Mouse (Mus musculus) forebrain, embryonic 14.5 days (tissue): ENCODE data around the gene Apom. TPM values are rescaled to one million over a fixed set of nuclear protein-coding genes. Genes with fewer than 3 reads are reported as not detected.

Experiments used
- ATAC-seq: fragments of 200-750 bp; cut with Nextera tagmentation; 2 replicates; pipeline ENCODE4 v1.8.0; 2017; ENCODE audit warnings: mild to moderate bottlenecking, moderate library complexity
- DNase-seq: peaks from one replicate; pipeline ENCODE4 v3.0.0-alpha.2; 2015; ENCODE audit warnings: low spot score
- H3K27ac ChIP-seq: fragments of 300-500 bp; sonication (generic); 2 replicates; pipeline ENCODE4 v1.5.1; 2014; ENCODE audit warnings: low read depth, mild to moderate bottlenecking, control low read depth, low read length, moderate library complexity
- H3K27me3 ChIP-seq: fragments of 300-500 bp; sonication (generic); replicated peaks from 2 replicates; pipeline ENCODE4 v1.6.1; 2014; ENCODE audit warnings: low read length, control low read depth, mixed read lengths; ENCODE audit not compliant: control insufficient read depth, insufficient read depth
- H3K36me3 ChIP-seq: fragments of 300-500 bp; sonication (generic); 2 replicates; pipeline ENCODE4 v1.6.1; 2014; ENCODE audit warnings: low read length, control low read depth; ENCODE audit not compliant: control insufficient read depth, insufficient read depth
- H3K4me1 ChIP-seq: fragments of 300-500 bp; sonication (generic); 2 replicates; pipeline ENCODE4 v1.6.1; 2014; ENCODE audit warnings: antibody characterized with exemption, low read length, control low read depth; ENCODE audit not compliant: control insufficient read depth, insufficient read depth
- H3K4me2 ChIP-seq: fragments of 300-500 bp; sonication (generic); 2 replicates; pipeline ENCODE4 v1.6.1; 2014; ENCODE audit warnings: mild to moderate bottlenecking, control low read depth, low read length
- H3K4me3 ChIP-seq: fragments of 300-500 bp; sonication (generic); 2 replicates; pipeline ENCODE4 v1.5.1; 2014; ENCODE audit warnings: low read depth, low read length, control low read depth
- H3K9ac ChIP-seq: fragments of 300-500 bp; sonication (generic); 2 replicates; pipeline ENCODE4 v1.6.1; 2014; ENCODE audit warnings: mild to moderate bottlenecking, low read length, control low read depth, moderate library complexity
- H3K9me3 ChIP-seq: fragments of 300-500 bp; sonication (generic); replicated peaks from 2 replicates; pipeline ENCODE4 v1.6.1; 2016; ENCODE audit warnings: low read length, control low read depth, mixed read lengths; ENCODE audit not compliant: control insufficient read depth
- WGBS: fragments of 180-500 bp; shearing (Covaris S2); extraction: QIAGEN DNeasy Blood & Tissue Kit; methylation state at CpG from one replicate; pipeline ENCODE4 v1.1.7; 2014; 5-methylcytosine and 5-hydroxymethylcytosine counted together
- polyA plus RNA-seq: library from polyadenylated mRNA; unstranded; fragments of >200 nt; fragmentation: Nextera tagmentation; extraction: Ambion mirVana; gene quantifications from 2 replicates; pipeline ENCODE4 v1.2.1, GENCODE M21; 2014

Apom gene
- polyA plus RNA-seq, 1 experiment from 2014 or later, result 0.29 TPM

- Histone ChIP-seq H3K4me2 (peak overlapping the region; percentile 93), H3K9ac (peak overlapping the region; percentile 91), H3K4me3 (peak overlapping the region; percentile 74), H3K27me3 (no peaks in the 10 kb centered on the region), H3K36me3 (peaks cover 26% of the 10 kb centered on the region), H3K27ac (peak overlapping the region; percentile 89), H3K4me1 (peaks cover 9% of the 10 kb centered on the region), H3K9me3 (no peaks in the 10 kb centered on the region)
- WGBS, result under 1% methylated on average over 43 of the region's 43 CpGs
- no peak for DNase-seq
- peak; percentile 59 for ATAC-seq
Measured at GRCm38 (mm10) chr17:35135591-35136320, 3.9 kb upstream of the Apom start.

GRCm38 (mm10) chr17:35134801-35135590 lies 3.1 kb upstream of the Apom start, which contains the start of gene Bag6:
Gene Bag6 (plus strand): TSS chr17:35135178.
- Histone ChIP-seq H3K27ac (peak within 1 kb of the TSS; percentile 89), H3K4me1 (peaks cover 9% of the 10 kb centered on the region), H3K4me3 (peak within 1 kb of the TSS; percentile 74), H3K4me2 (peak within 1 kb of the TSS; percentile 93), H3K9me3 (no peaks in the 10 kb centered on the region), H3K27me3 (no peaks in the 10 kb centered on the region), H3K9ac (peak within 1 kb of the TSS; percentile 91), H3K36me3 (peaks cover 23% of the 10 kb centered on the region)
- ATAC-seq, result peak; percentile 95
- under 1% methylated on average over 66 of the region's 66 CpGs for WGBS
- peak; percentile 97 for DNase-seq

GRCm38 (mm10) chr17:35133517-35133916 lies 1.7 kb upstream of the Apom start:
- no peak overlapping the region for H3K27ac ChIP-seq
- no peaks in the 10 kb centered on the region for H3K27me3 ChIP-seq
- no peak overlapping the region for H3K9ac ChIP-seq
- WGBS, result 96% methylated on average over 7 of the region's 7 CpGs
- DNase-seq, result no peak
- no peak overlapping the region for H3K4me2 ChIP-seq
- no peaks in the 10 kb centered on the region for H3K9me3 ChIP-seq
- H3K4me1 ChIP-seq, result peaks cover 9% of the 10 kb centered on the region
- no peak for ATAC-seq
- H3K36me3 ChIP-seq, result peaks cover 9% of the 10 kb centered on the region
- no peak overlapping the region for H3K4me3 ChIP-seq

- no peaks in the 10 kb centered on the region for H3K27me3 ChIP-seq
- 0 out of 2 replicates have a peak, but pooled peaks cover 10% of the 10 kb centered on the region for H3K36me3 ChIP-seq
- no peak overlapping the region for H3K9ac ChIP-seq
- H3K27ac ChIP-seq, result no peak overlapping the region
- no peaks in the 10 kb centered on the region for H3K9me3 ChIP-seq
- WGBS, result 81% methylated on average over 3 of the region's 3 CpGs
- H3K4me3 ChIP-seq, result no peak overlapping the region
- ATAC-seq, result no peak
- H3K4me2 ChIP-seq, result no peak overlapping the region
- no peak for DNase-seq
- peaks cover 8% of the 10 kb centered on the region for H3K4me1 ChIP-seq
Measured at GRCm38 (mm10) chr17:35132174-35132560, 317 bp upstream of the Apom start.

GRCm38 (mm10) chr17:35131038-35131437 lies 812 bp downstream of the Apom start:
- no peak for DNase-seq
- no peak overlapping the region for H3K9ac ChIP-seq
- 95% methylated on average over 8 of the region's 8 CpGs for WGBS

GRCm38 (mm10) chr17:35128996-35129395 lies 2.9 kb downstream of the Apom start:
- no peak overlapping the region for H3K4me2 ChIP-seq
- ATAC-seq (no peak), DNase-seq (no peak)
- no peak overlapping the region for H3K27ac ChIP-seq
- H3K27me3 ChIP-seq, result no peaks in the 10 kb centered on the region
- no peak overlapping the region for H3K4me3 ChIP-seq
- peaks cover 7% of the 10 kb centered on the region; the same call in 1 of the 2 replicates for H3K4me1 ChIP-seq
- WGBS, result 82% methylated on average over 11 of the region's 11 CpGs
- H3K9me3 ChIP-seq, result no peaks in the 10 kb centered on the region
- H3K9ac ChIP-seq, result no peak overlapping the region
- H3K36me3 ChIP-seq, result peaks cover 20% of the 10 kb centered on the region; the same call in 1 of the 2 replicates

More at GRCm38 (mm10) chr17:35131038-35131437, 812 bp downstream of the Apom start:
- 0 out of 2 replicates have a peak, but pooled peaks cover 4% of the 10 kb centered on the region for H3K4me1 ChIP-seq
- no peak overlapping the region for H3K27ac ChIP-seq
- H3K27me3 ChIP-seq, result no peaks in the 10 kb centered on the region
- H3K9me3 ChIP-seq, result no peaks in the 10 kb centered on the region
- no peak for ATAC-seq
- H3K36me3 ChIP-seq, result 0 out of 2 replicates have a peak, but pooled peaks cover 10% of the 10 kb centered on the region
- H3K4me3 ChIP-seq, result no peak overlapping the region
- no peak overlapping the region for H3K4me2 ChIP-seq

GRCm38 (mm10) chr17:35127017-35127416 lies 4.8 kb downstream of the Apom start:
- Histone ChIP-seq H3K9me3 (no peaks in the 10 kb centered on the region), H3K4me3 (peak overlapping the region; percentile 49), H3K36me3 (peaks cover 26% of the 10 kb centered on the region), H3K27me3 (no peaks in the 10 kb centered on the region), H3K9ac (peak overlapping the region; percentile 84), H3K4me2 (peak overlapping the region; percentile 62), H3K4me1 (peaks cover 7% of the 10 kb centered on the region; the same call in 1 of the 2 replicates), H3K27ac (no peak overlapping the region)
- WGBS, result 80% methylated on average over 13 of the region's 13 CpGs
- DNase-seq (no peak), ATAC-seq (no peak)

- peak; percentile 78 for DNase-seq
- peak; percentile 47 for ATAC-seq
- Histone ChIP-seq H3K4me3 (peak within 1 kb of the TSS; percentile 49), H3K9ac (peak within 1 kb of the TSS; percentile 84), H3K27ac (peak within 1 kb of the TSS; percentile 45), H3K36me3 (peaks cover 26% of the 10 kb centered on the region), H3K27me3 (no peaks in the 10 kb centered on the region), H3K4me1 (peaks cover 7% of the 10 kb centered on the region; the same call in 1 of the 2 replicates), H3K4me2 (peak within 1 kb of the TSS; percentile 62), H3K9me3 (no peaks in the 10 kb centered on the region)
- WGBS, result 1% methylated on average over 36 of the region's 36 CpGs
Measured at GRCm38 (mm10) chr17:35126206-35126611, 5.6 kb downstream of the Apom start, which contains the start of gene D17H6S53E. Gene D17H6S53E (plus strand): TSS chr17:35126373.
